Mouse (Mus musculus): ENCODE measurements around the gene 5330417C22Rik. TPM values are rescaled to one million over a fixed set of nuclear protein-coding genes. Genes with fewer than 3 reads are reported as not detected.

Gene 5330417C22Rik
- polyA plus RNA-seq, 1 experiment from 2014 or later, result 20.8 TPM

- Histone ChIP-seq H3K27me3 (ENCODE audit: control insufficient read depth, insufficient read depth, low read depth, low read length) (no peaks in the 10 kb centered on the region), H3K4me1 (ENCODE audit: control insufficient read depth, insufficient read depth, low read length) (peaks cover 6% of the 10 kb centered on the region), H3K36me3 (ENCODE audit: control insufficient read depth, insufficient read depth, low read length) (no peaks in the 10 kb centered on the region), H3K4me2 (ENCODE audit: low read length) (peak overlapping the region; percentile 74), H3K4me3 (ENCODE audit: low read depth, low read length) (peak overlapping the region; percentile 46), H3K27ac (ENCODE audit: low read length) (peak overlapping the region; percentile 81), H3K9me3 (replicated peaks; ENCODE audit: control insufficient read depth, low read length, poor library complexity, severe bottlenecking) (no peaks in the 10 kb centered on the region), H3K9ac (ENCODE audit: low read depth, low read length) (peak overlapping the region; percentile 59)
- ATAC-seq, result peak; percentile 3; the same call in 1 of the 2 replicates
- WGBS, result 3% methylated on average over 15 of the region's 15 CpGs
Observed at GRCm38 (mm10) chr3:108535896-108536516, 330 bp downstream of the 5330417C22Rik start.

- Histone ChIP-seq H3K9ac (ENCODE audit: low read depth, low read length) (no peak within 1 kb of the TSS), H3K27ac (ENCODE audit: low read length) (no peak within 1 kb of the TSS), H3K9me3 (replicated peaks; ENCODE audit: control insufficient read depth, low read length, poor library complexity, severe bottlenecking) (no peaks in the 10 kb centered on the region), H3K4me3 (ENCODE audit: low read depth, low read length) (no peak within 1 kb of the TSS), H3K4me1 (ENCODE audit: control insufficient read depth, insufficient read depth, low read length) (peaks cover 6% of the 10 kb centered on the region), H3K36me3 (ENCODE audit: control insufficient read depth, insufficient read depth, low read length) (no peaks in the 10 kb centered on the region), H3K4me2 (ENCODE audit: low read length) (no peak within 1 kb of the TSS), H3K27me3 (ENCODE audit: control insufficient read depth, insufficient read depth, low read depth, low read length) (no peaks in the 10 kb centered on the region)
- no peak for ATAC-seq
- 90% methylated on average over 6 of the region's 6 CpGs for WGBS
Observed at GRCm38 (mm10) chr3:108533951-108534350, 2.4 kb downstream of the 5330417C22Rik start, which contains the start of gene 1700013F07Rik. 1700013F07Rik (plus strand) TSS chr3:108534150.

DNA sequence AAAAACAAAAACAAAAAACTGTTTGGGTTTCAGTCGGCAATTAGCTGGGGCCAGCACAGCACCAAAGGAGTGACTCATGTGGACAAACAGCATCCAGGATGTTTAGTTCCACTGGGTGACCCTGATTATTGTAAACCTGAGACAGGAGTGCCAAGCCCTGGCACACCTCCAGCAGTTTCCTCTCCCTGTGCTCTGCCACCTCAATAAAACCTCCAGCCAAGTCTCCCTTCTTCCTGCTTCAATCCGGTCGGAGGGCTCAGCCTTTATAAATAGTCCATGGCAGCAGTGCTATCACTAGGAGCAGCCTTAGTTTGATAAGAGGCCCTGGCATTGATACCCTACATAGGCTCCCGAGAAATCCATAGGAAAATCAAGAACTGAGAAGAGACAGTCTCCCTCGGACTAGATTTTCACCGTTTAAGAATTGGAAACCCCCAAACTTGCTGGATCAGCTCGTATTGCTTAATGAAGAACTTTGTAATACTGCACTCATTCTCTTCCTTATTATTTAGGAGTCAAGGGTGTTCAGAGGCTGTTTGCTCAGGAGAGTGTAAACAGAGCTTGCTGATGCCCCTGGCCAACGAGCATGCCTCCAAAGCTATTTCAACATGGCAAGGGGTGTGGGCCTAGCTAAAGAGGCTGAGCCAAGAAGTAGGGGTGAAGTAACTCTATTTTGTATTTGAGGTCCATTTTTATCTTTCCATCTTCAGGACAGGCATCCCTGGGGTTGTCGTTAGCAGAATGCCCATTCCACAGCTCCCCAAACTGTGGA lies 3.0 kb downstream of the 5330417C22Rik start:
- Histone ChIP-seq H3K4me2 (ENCODE audit: low read length) (no peak overlapping the region), H3K9me3 (replicated peaks; ENCODE audit: control insufficient read depth, low read length, poor library complexity, severe bottlenecking) (no peaks in the 10 kb centered on the region)
- 78% methylated on average over 9 of the region's 9 CpGs for WGBS

DNA sequence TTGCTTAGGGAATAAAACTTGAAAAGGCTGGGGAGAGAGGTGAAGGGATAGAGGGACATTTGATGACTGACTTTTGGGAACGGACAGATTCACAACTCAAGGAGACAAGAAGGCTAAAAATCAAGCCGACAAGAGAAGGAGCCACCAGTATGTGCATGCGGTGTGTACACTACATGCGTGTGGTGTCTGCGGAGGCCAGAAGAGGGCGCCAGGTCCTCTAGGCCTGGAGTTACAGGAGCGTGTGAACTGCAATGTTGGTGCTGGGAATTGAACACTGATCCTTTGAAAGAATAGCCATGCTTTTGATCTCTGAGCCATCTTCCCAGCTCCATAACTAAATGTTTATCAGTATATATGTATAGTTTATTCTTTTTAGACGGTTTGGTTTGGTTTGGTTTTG lies 7.8 kb downstream of the 5330417C22Rik start:
- no peak overlapping the region for H3K9ac ChIP-seq (ENCODE audit: low read depth, low read length)
- H3K27ac ChIP-seq (ENCODE audit: low read length), result no peak overlapping the region
- no peak for ATAC-seq
- no peaks in the 10 kb centered on the region for H3K27me3 ChIP-seq (ENCODE audit: control insufficient read depth, insufficient read depth, low read depth, low read length)
- no peaks in the 10 kb centered on the region for H3K36me3 ChIP-seq (ENCODE audit: control insufficient read depth, insufficient read depth, low read length)
- no peaks in the 10 kb centered on the region for H3K9me3 ChIP-seq (replicated peaks; ENCODE audit: control insufficient read depth, low read length, poor library complexity, severe bottlenecking)
- H3K4me1 ChIP-seq (ENCODE audit: control insufficient read depth, insufficient read depth, low read length), result no peaks in the 10 kb centered on the region
- no peak overlapping the region for H3K4me3 ChIP-seq (ENCODE audit: low read depth, low read length)
- H3K4me2 ChIP-seq (ENCODE audit: low read length), result no peak overlapping the region
- WGBS, result 96% methylated on average over 8 of the region's 8 CpGs

More for the DNA sequence above, 3.0 kb downstream of the 5330417C22Rik start:
- ATAC-seq, result no peak
- H3K27ac ChIP-seq (ENCODE audit: low read length), result no peak overlapping the region
- no peak overlapping the region for H3K9ac ChIP-seq (ENCODE audit: low read depth, low read length)
- H3K4me1 ChIP-seq (ENCODE audit: control insufficient read depth, insufficient read depth, low read length), result peaks cover 6% of the 10 kb centered on the region
- no peak overlapping the region for H3K4me3 ChIP-seq (ENCODE audit: low read depth, low read length)
- no peaks in the 10 kb centered on the region for H3K27me3 ChIP-seq (ENCODE audit: control insufficient read depth, insufficient read depth, low read depth, low read length)
- H3K36me3 ChIP-seq (ENCODE audit: control insufficient read depth, insufficient read depth, low read length), result no peaks in the 10 kb centered on the region

GRCm38 (mm10) chr3:108523415-108523814 lies 12.9 kb downstream of the 5330417C22Rik start:
- no peaks in the 10 kb centered on the region for H3K36me3 ChIP-seq (ENCODE audit: control insufficient read depth, insufficient read depth, low read length)
- no peak overlapping the region for H3K27ac ChIP-seq (ENCODE audit: low read length)
- H3K9me3 ChIP-seq (replicated peaks; ENCODE audit: control insufficient read depth, low read length, poor library complexity, severe bottlenecking), result no peaks in the 10 kb centered on the region
- H3K4me2 ChIP-seq (ENCODE audit: low read length), result no peak overlapping the region
- no peaks in the 10 kb centered on the region for H3K27me3 ChIP-seq (ENCODE audit: control insufficient read depth, insufficient read depth, low read depth, low read length)
- H3K9ac ChIP-seq (ENCODE audit: low read depth, low read length), result no peak overlapping the region
- 89% methylated on average over 4 of the region's 4 CpGs for WGBS
- no peaks in the 10 kb centered on the region for H3K4me1 ChIP-seq (ENCODE audit: control insufficient read depth, insufficient read depth, low read length)
- no peak overlapping the region for H3K4me3 ChIP-seq (ENCODE audit: low read depth, low read length)
- no peak for ATAC-seq

DNA sequence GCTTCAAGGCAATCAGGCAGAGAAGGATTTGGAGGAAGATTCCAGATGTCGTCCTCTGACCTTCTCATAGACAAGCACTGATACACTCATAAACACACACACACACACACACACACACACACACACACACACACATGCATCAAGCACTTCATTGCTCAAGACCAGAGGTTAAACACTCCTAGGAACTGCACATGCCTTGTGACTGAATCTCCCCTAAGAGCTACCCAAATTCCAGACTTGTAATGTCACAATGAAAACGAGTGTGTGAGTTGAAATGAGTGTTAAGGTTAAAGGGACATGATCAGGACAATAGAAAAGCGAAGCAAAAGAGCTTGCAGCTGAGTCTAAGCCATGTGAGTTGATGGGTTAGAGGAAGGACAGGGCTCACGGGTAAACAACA lies 18.1 kb downstream of the 5330417C22Rik start:
- no peak overlapping the region for H3K27ac ChIP-seq (ENCODE audit: low read length)
- no peaks in the 10 kb centered on the region for H3K27me3 ChIP-seq (ENCODE audit: control insufficient read depth, insufficient read depth, low read depth, low read length)
- no peak for ATAC-seq
- H3K4me1 ChIP-seq (ENCODE audit: control insufficient read depth, insufficient read depth, low read length), result no peaks in the 10 kb centered on the region
- WGBS, result 51% methylated on average over 4 of the region's 4 CpGs
- H3K36me3 ChIP-seq (ENCODE audit: control insufficient read depth, insufficient read depth, low read length), result no peaks in the 10 kb centered on the region
- no peak overlapping the region for H3K4me2 ChIP-seq (ENCODE audit: low read length)
- H3K9ac ChIP-seq (ENCODE audit: low read depth, low read length), result no peak overlapping the region
- H3K4me3 ChIP-seq (ENCODE audit: low read depth, low read length), result no peak overlapping the region
- no peaks in the 10 kb centered on the region for H3K9me3 ChIP-seq (replicated peaks; ENCODE audit: control insufficient read depth, low read length, poor library complexity, severe bottlenecking)

- Histone ChIP-seq H3K4me3 (ENCODE audit: low read depth, low read length) (no peak overlapping the region), H3K9me3 (replicated peaks; ENCODE audit: control insufficient read depth, low read length, poor library complexity, severe bottlenecking) (no peaks in the 10 kb centered on the region), H3K27ac (ENCODE audit: low read length) (no peak overlapping the region), H3K4me2 (ENCODE audit: low read length) (no peak overlapping the region), H3K4me1 (ENCODE audit: control insufficient read depth, insufficient read depth, low read length) (no peaks in the 10 kb centered on the region), H3K27me3 (ENCODE audit: control insufficient read depth, insufficient read depth, low read depth, low read length) (no peaks in the 10 kb centered on the region), H3K36me3 (ENCODE audit: control insufficient read depth, insufficient read depth, low read length) (no peaks in the 10 kb centered on the region), H3K9ac (ENCODE audit: low read depth, low read length) (no peak overlapping the region)
- ATAC-seq, result no peak
- WGBS, result 57% methylated on average over 3 of the region's 3 CpGs
Observed at GRCm38 (mm10) chr3:108513465-108513864, 22.9 kb downstream of the 5330417C22Rik start.

DNA sequence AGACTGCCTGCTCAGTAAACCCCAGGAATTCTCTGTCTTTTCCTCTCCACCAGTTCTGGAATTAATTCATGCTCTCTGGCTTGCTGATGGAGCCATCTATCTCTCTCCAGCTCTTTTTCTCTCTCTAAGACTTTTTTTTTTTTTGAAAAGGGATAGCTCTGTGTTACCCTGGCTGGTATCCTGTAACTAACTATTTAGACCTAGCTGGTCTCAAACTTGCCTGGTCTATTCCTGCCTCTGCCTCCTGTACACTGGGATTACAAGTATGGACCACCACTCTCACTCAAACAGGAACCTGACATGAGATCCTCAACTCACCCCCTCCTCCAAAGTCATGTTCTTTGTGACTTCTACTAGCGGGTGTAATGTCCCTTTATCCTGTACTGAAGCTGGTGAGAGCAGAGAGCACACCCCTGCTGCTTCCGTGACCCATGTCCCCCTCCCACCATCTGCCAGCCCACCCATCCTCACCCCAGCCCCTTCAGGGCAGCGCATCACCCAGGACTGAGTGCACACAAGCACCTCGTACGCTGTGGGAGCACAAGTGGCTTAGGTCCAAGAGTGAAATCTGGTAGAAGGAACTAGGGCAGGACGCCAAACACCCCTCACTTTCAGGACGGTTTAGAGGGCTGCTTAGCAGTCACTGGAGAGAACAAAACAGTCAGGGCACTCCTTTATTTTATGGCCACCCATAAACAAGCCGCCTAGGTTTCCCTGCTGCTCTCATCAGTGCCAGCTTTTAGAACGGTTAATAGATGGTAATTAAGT lies 25.4 kb downstream of the 5330417C22Rik start:
- Histone ChIP-seq H3K4me2 (ENCODE audit: low read length) (no peak overlapping the region), H3K27ac (ENCODE audit: low read length) (no peak overlapping the region), H3K4me3 (ENCODE audit: low read depth, low read length) (no peak overlapping the region), H3K36me3 (ENCODE audit: control insufficient read depth, insufficient read depth, low read length) (no peaks in the 10 kb centered on the region), H3K9me3 (replicated peaks; ENCODE audit: control insufficient read depth, low read length, poor library complexity, severe bottlenecking) (no peaks in the 10 kb centered on the region), H3K9ac (ENCODE audit: low read depth, low read length) (no peak overlapping the region), H3K27me3 (ENCODE audit: control insufficient read depth, insufficient read depth, low read depth, low read length) (no peaks in the 10 kb centered on the region), H3K4me1 (ENCODE audit: control insufficient read depth, insufficient read depth, low read length) (no peaks in the 10 kb centered on the region)
- WGBS, result 13% methylated on average over 9 of the region's 9 CpGs
- peak; percentile 68 for ATAC-seq

DNA sequence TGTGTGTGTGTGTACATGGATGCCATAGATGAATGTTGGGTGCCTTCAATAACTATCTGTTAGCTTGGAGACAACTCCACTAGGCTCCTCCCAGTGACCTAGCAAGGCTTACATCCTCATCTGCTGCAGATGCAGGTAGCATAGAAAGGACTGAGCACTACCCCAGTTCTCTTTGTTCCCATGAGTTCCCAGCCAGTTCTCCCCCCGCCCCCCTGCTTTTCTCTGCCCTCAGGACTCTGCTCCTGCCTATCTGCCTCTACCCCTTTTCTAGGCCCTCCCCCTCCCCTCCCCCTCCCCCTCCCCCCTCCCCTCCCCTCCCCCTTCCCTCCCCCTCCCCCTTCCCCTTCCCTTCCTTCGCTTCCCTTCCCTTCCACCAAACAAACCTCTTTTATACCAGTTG lies 26.2 kb downstream of the 5330417C22Rik start:
- no peaks in the 10 kb centered on the region for H3K36me3 ChIP-seq (ENCODE audit: control insufficient read depth, insufficient read depth, low read length)
- no peaks in the 10 kb centered on the region for H3K4me1 ChIP-seq (ENCODE audit: control insufficient read depth, insufficient read depth, low read length)
- no peak overlapping the region for H3K9ac ChIP-seq (ENCODE audit: low read depth, low read length)
- no peak overlapping the region for H3K4me3 ChIP-seq (ENCODE audit: low read depth, low read length)
- no peak overlapping the region for H3K4me2 ChIP-seq (ENCODE audit: low read length)
- no peak overlapping the region for H3K27ac ChIP-seq (ENCODE audit: low read length)
- WGBS, result 58% methylated on average over 1 of the region's 2 CpGs
- no peaks in the 10 kb centered on the region for H3K27me3 ChIP-seq (ENCODE audit: control insufficient read depth, insufficient read depth, low read depth, low read length)
- H3K9me3 ChIP-seq (replicated peaks; ENCODE audit: control insufficient read depth, low read length, poor library complexity, severe bottlenecking), result no peaks in the 10 kb centered on the region
- ATAC-seq, result no peak

All from midbrain, embryonic 16.5 days (tissue).